Mouse (Mus musculus): ENCODE results near the gene Gm38394.

The Gm38394 gene

GRCm38 (mm10) chr1:133664203-133664970, 3.3 kb upstream of the Gm38394 start:
- no peak for DNase-seq (ENCODE audit: extremely low spot score)

GRCm38 (mm10) chr1:133663427-133663826, 2.3 kb upstream of the Gm38394 start:
- no peak for DNase-seq (ENCODE audit: extremely low spot score)

GRCm38 (mm10) chr1:133662941-133663340, 1.8 kb upstream of the Gm38394 start:
- DNase-seq (ENCODE audit: extremely low spot score): no peak

- DNase-seq (ENCODE audit: extremely low spot score): peak; percentile 84
Measured at GRCm38 (mm10) chr1:133660466-133661202, 484 bp downstream of the Gm38394 start, which contains the start of gene Zbed6. Gene Zbed6, minus strand, starts transcription at chr1:133660885.

- no peak for DNase-seq (ENCODE audit: extremely low spot score)
Measured at GRCm38 (mm10) chr1:133658878-133659277, 2.2 kb downstream of the Gm38394 start.

- no peak for DNase-seq (ENCODE audit: extremely low spot score)
Measured at GRCm38 (mm10) chr1:133656811-133657210, 4.3 kb downstream of the Gm38394 start.

- no peak for DNase-seq (ENCODE audit: extremely low spot score)
Measured at GRCm38 (mm10) chr1:133653033-133653432, 8.1 kb downstream of the Gm38394 start.

GRCm38 (mm10) chr1:133650288-133651055, 10.6 kb downstream of the Gm38394 start:
- DNase-seq (ENCODE audit: extremely low spot score): no peak

GRCm38 (mm10) chr1:133645652-133646051, 15.5 kb downstream of the Gm38394 start:
- no peak for DNase-seq (ENCODE audit: extremely low spot score)

GRCm38 (mm10) chr1:133641163-133641562, 20.0 kb downstream of the Gm38394 start:
- no peak for DNase-seq (ENCODE audit: extremely low spot score)

- no peak for DNase-seq (ENCODE audit: extremely low spot score)
Measured at GRCm38 (mm10) chr1:133638517-133638916, 22.6 kb downstream of the Gm38394 start.

- DNase-seq (ENCODE audit: extremely low spot score): no peak
Measured at GRCm38 (mm10) chr1:133632168-133632567, 28.9 kb downstream of the Gm38394 start.

GRCm38 (mm10) chr1:133625052-133625451, 36.1 kb downstream of the Gm38394 start:
- DNase-seq (ENCODE audit: extremely low spot score): no peak

GRCm38 (mm10) chr1:133618311-133618710, 42.8 kb downstream of the Gm38394 start:
- DNase-seq (ENCODE audit: extremely low spot score): no peak

- DNase-seq (ENCODE audit: extremely low spot score): no peak
Measured at GRCm38 (mm10) chr1:133617908-133618307, 43.2 kb downstream of the Gm38394 start.

- DNase-seq (ENCODE audit: extremely low spot score): no peak
Measured at GRCm38 (mm10) chr1:133613817-133614216, 47.3 kb downstream of the Gm38394 start.

- no peak for DNase-seq (ENCODE audit: extremely low spot score)
Measured at GRCm38 (mm10) chr1:133611436-133611835, 49.7 kb downstream of the Gm38394 start.

- no peak for DNase-seq (ENCODE audit: extremely low spot score)
Measured at GRCm38 (mm10) chr1:133610601-133611000, 50.5 kb downstream of the Gm38394 start.

- DNase-seq (ENCODE audit: extremely low spot score): peak; percentile 97
Measured at GRCm38 (mm10) chr1:133609771-133610502, 51.2 kb downstream of the Gm38394 start, which contains the start of gene Snrpe. Gene Snrpe, minus strand, starts transcription at chr1:133610291.

- no peak for DNase-seq (ENCODE audit: extremely low spot score)
Measured at GRCm38 (mm10) chr1:133603174-133603573, 57.9 kb downstream of the Gm38394 start.

- DNase-seq (ENCODE audit: extremely low spot score): peak; percentile 58
Measured at GRCm38 (mm10) chr1:133596298-133597007, 64.7 kb downstream of the Gm38394 start.
